Mouse (Mus musculus) heart, adult 11 months (tissue): Measurements from ENCODE around the gene Celf5.

Experiments
- DNase-seq: peaks from one replicate; pipeline ENCODE4 v3.0.0; 2022

Gene Celf5

DNA sequence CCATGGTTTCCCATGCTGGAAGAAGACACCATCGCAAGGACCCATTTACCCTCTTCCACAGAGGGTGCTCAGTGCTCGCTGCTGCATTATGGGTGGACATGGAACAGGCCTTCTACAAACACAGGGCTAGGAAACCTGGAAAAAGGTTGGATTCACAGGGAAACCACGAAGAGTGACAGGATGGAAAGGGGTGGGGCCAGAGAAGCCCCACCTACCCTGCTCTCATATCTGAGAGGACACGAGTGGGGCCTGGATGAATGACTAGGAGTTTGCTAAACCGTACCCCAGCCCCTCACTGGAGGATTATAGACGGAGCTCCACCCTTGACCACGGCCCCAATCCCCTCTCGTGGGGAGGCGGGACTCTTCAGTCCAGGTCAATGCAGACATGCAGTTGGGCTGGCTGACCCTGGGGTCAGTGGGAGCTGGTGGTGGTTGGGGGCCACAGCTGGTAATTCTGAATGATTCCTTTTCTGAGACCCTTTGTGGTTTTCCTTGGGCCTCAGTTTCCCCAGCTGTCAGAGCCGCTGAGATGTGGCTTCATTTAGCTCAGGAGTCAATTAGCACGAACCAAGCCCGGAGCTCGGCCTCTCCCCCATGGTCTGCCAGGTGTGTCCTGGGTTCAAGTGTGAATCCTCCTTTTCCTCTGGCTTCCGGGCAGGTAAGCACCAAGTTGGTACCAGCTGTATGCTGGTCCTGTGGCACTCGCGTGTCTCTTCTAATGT lies 69.8 kb downstream of the Celf5 start:
- peak; percentile 97 for DNase-seq

DNA sequence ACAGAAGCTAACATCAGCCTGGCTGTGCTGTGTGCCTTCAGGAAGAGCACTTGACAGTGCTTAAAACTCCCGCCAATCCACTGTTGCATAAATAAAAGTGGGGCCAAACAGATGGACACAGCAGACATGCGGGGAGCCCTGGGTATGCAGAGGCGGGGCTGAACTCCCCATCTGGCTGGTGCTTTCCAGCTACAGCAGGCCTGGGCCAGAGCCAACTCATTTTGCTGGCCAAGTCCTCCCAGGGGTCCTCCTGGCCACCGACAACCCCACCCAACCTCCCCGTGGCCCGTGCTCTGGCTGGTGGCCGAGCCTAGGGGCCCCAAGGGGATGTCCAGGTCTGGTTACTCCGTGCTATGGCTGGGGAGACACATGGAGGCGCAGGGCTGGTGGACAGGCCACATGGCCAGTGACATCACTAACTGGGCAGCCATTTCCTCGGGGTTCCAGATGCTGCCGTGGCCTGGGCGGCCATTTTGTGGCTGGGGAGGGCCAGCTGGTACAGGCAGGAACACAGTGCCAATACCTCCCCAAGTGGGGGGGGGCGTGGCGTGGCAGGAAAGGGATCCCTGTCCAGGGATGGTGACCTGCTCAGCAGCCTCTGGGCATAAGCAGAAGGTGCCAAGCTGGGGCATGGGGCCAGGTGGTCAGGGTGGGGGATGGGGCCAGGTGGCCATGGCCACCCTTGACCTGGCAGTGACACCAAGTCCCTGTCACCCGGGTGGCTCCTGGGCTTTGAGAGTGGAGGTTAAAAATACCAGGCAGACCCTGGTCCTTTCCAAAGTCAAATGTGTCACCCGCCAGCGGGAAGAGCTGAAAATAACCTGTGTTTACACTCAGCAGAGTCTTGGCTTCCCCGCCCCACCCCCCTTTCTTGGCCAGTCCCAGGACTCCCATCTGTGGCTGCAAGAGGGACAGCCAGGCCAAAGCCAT lies 70.8 kb downstream of the Celf5 start:
- peak; percentile 100 for DNase-seq

DNA sequence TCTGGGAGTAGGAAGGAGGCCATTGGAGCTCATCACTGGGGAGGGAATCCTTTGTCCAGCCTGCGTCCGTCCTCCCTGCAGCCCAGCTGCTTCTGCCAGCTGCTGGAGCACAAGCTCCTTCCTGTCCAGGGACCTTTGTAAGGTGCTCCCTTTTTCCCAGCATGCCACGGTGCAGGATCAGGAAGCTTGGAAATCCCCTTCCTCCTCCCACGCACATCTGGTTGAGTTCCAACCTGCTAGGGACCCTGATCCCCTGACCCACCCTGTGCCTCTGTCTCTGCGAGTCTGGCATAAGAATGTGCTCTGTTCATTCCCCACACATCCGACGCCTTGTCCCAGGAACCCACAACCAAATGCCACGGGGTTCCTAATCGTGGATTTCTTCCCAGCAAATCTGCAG lies 71.5 kb downstream of the Celf5 start:
- DNase-seq: peak; percentile 98

DNA sequence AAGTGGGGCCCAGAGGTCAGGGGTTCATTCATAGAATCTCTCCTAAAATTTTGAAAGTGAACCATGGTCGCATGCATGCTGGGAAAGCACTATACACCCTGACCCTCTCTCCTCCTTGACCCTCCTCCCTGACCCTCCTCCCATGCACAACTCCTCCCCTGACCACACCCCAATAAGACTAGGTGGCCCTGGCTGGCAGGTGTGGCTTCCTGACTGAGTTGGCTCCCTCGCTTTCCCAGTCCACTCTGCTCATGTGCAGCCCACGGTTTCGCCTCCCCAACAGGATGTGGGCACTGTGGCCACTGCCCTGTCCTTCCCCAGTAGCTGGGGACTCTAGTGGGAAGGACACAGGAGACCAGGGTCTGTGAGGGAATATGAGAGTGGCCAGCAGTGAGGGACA lies 72.2 kb downstream of the Celf5 start:
- peak; percentile 97 for DNase-seq

DNA sequence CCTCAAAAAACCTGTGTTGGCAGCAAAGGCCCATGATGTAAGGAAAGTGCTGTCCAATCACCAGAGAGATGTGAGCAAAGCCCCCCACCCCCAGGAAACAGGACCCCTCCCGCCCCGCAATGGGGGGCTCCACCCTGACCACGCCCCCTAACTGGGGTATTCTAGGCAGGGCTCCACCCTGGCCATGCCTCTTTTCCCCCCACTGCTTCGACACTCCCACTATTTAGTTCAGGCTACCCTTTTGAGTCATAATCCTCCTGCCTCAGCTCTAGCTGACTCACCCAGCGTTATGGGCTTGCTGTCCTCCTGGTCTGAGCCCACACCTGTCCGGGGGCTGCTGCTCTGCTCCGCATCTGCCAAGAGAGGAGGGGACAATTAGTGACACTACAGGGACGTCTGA lies 73.2 kb downstream of the Celf5 start:
- no peak for DNase-seq
